Mouse (Mus musculus): Measurements from ENCODE around the gene Sac3d1.
"Not testable (repeated sequence)": the region's sequence is repeated elsewhere in the genome, so short reads cannot be mapped to it uniquely, and the experiment has no call there.

DNA sequence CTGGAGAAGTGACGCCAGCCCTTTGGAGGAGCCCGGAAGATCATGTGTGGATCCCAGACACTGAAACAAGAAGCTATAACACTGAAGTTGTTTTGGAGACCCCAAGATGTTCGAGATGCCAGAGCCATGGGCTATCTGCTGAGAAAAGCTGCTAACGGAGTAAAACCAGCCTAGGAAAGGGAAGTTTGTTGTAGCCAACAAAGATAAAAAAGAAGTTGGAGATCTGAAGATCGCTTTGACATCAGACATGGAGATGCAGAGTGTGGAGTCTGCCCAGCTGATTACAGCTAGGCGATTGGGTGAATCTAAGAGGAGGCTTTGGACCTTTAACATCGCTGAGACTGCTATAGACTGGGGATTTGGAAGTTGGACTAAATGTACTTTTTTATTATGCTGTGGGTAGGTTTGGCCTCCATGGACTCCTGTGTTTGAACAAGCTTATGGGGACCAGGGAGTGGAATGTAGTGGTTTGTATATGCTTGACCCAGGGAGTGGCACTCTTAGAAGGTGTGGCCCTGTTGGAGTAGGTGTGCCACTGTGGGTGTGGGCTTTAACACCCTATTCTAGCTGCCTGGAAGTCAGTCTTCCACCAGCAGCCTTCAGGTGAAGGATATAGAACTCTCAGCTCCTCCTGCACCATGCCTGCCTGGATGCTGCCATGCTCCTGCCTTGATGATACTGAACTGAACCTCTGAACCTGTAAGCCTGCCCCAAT is 12.1 kb upstream of the Sac3d1 start:
- not testable (repeated sequence) for TF ChIP-seq USF1 (IDR thresholded peaks at IDR 0.05; ENCODE audit: low read depth); TCF12 (IDR thresholded peaks at IDR 0.05; ENCODE audit: insufficient read depth, poor library complexity, severe bottlenecking)
